Mouse (Mus musculus): ENCODE data around the gene Hepacam2. TPM values are rescaled to one million over a fixed set of nuclear protein-coding genes. Genes with fewer than 3 reads are reported as not detected.
"Not testable (repeated sequence)": the region's sequence is repeated elsewhere in the genome, so short reads cannot be mapped to it uniquely, and the experiment has no call there.

The Hepacam2 gene
- polyA plus RNA-seq (2015; fragmentation: Nextera tagmentation; extraction: Ambion mirVana), result 16.6 and 17.0 TPM in 2 replicates

DNA sequence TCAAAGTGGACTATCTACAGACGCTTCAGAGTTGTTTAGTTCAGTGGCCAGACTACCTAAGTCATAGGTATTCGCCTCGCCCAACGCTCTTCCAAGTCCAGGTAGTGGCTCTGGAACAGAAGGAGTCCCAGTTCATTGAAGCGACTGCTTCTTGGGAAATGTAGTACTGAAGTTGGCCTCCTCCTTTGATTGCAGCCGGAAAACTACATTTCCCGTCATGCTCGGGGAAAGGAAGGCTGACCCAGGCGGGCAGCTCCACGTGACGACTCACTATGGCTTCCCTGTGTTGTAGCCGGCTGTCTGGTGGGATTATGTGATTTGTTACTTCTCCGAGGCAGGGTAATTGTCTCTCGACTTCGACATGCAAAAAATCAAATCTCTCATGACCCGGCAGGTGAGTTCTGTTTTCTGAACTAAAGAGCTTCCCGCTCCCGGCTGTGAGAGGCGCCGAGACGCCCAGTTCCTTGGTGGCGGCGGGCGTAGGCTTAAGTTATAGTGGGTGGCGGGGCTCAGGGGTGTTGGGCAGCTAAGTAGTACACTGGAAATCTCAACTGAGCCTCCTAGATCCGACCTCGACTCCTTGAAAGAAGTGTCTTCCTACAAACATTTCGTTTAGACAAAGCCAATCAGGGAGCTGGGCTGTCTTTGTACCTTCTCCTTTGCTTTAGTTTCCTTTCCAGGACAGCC, at the start of gene Hepacam2, which contains the start of gene Vps50:
Gene Hepacam2 (minus strand): TSS at position 137 of the 687 bp plus-strand sequence.
Gene Vps50 (plus strand): TSS at position 221 of the 687 bp plus-strand sequence.
- peak within 1 kb of the TSS; percentile 55 for H3K9ac ChIP-seq
- H3K4me1 ChIP-seq (replicated peaks), result no peaks in the 10 kb centered on the region
- H3K9me3 ChIP-seq, result no peaks in the 10 kb centered on the region
- H3K4me3 ChIP-seq (replicated peaks), result peak within 1 kb of the TSS; percentile 67
- H3K27ac ChIP-seq, result no peak within 1 kb of the TSS
- H3K4me2 ChIP-seq (replicated peaks), result peak within 1 kb of the TSS; percentile 78
- under 1% methylated on average over 28 of the region's 28 CpGs for whole genome bisulfite sequencing
- ATAC-seq, result peak; percentile 99
- no peaks in the 10 kb centered on the region for H3K36me3 ChIP-seq
- no peaks in the 10 kb centered on the region for H3K27me3 ChIP-seq (replicated peaks)

GRCm38 (mm10) chr6:3544970-3545369, 46.9 kb upstream of the Hepacam2 start:
- Histone ChIP-seq H3K4me3 (replicated peaks) (no peak overlapping the region), H3K9ac (no peak overlapping the region), H3K27me3 (replicated peaks) (no peaks in the 10 kb centered on the region), H3K9me3 (no peaks in the 10 kb centered on the region), H3K4me1 (replicated peaks) (no peaks in the 10 kb centered on the region), H3K36me3 (no peaks in the 10 kb centered on the region), H3K4me2 (replicated peaks) (no peak overlapping the region), H3K27ac (no peak overlapping the region)
- ATAC-seq, result no peak
- whole genome bisulfite sequencing, result 74% methylated on average over 1 of the region's 1 CpGs

- Histone ChIP-seq H3K27ac (no peak overlapping the region), H3K9me3 (no peaks in the 10 kb centered on the region), H3K4me1 (replicated peaks) (no peaks in the 10 kb centered on the region), H3K4me3 (replicated peaks) (no peak overlapping the region), H3K9ac (no peak overlapping the region), H3K27me3 (replicated peaks) (no peaks in the 10 kb centered on the region), H3K4me2 (replicated peaks) (no peak overlapping the region), H3K36me3 (no peaks in the 10 kb centered on the region)
- 86% methylated on average over 4 of the region's 4 CpGs for WGBS
- ATAC-seq, result no peak
Observed at GRCm38 (mm10) chr6:3543862-3544261, 45.8 kb upstream of the Hepacam2 start.

DNA sequence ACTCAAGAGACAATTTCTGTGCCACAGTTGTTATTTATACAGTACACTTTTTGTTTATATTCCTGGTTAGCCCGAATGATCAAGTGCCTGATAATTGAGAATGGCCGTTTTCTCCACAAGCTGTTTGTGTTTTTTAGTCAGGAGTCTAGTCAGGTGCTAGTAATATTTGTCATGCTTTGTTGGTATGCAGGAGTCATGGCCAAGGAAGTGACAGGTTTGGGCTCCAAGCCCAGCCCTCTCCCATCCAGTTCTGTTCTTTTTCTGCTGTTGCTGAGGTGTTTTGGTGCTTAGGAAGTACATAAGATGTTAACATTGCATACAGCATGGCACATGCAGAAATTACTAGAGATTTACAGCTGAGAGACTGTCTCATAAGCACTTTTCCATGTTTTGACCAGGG, 41.4 kb upstream of the Hepacam2 start:
- no peaks in the 10 kb centered on the region for H3K27me3 ChIP-seq (replicated peaks)

GRCm38 (mm10) chr6:3536048-3536447, 38.0 kb upstream of the Hepacam2 start:
- Histone ChIP-seq H3K9ac (no peak overlapping the region), H3K27me3 (replicated peaks) (no peaks in the 10 kb centered on the region), H3K4me3 (replicated peaks) (no peak overlapping the region), H3K36me3 (no peaks in the 10 kb centered on the region), H3K4me1 (replicated peaks) (no peaks in the 10 kb centered on the region), H3K9me3 (no peaks in the 10 kb centered on the region), H3K4me2 (replicated peaks) (no peak overlapping the region), H3K27ac (no peak overlapping the region)
- ATAC-seq, result no peak
- 54% methylated on average over 1 of the region's 1 CpGs for WGBS

More for the DNA sequence above, 41.4 kb upstream of the Hepacam2 start:
- no peak overlapping the region for H3K9ac ChIP-seq
- no peak overlapping the region for H3K4me3 ChIP-seq (replicated peaks)
- H3K4me2 ChIP-seq (replicated peaks), result no peak overlapping the region
- H3K9me3 ChIP-seq, result no peaks in the 10 kb centered on the region
- WGBS, result 70% methylated on average over 2 of the region's 2 CpGs
- no peak overlapping the region for H3K27ac ChIP-seq
- ATAC-seq, result no peak
- no peaks in the 10 kb centered on the region for H3K36me3 ChIP-seq
- no peaks in the 10 kb centered on the region for H3K4me1 ChIP-seq (replicated peaks)

DNA sequence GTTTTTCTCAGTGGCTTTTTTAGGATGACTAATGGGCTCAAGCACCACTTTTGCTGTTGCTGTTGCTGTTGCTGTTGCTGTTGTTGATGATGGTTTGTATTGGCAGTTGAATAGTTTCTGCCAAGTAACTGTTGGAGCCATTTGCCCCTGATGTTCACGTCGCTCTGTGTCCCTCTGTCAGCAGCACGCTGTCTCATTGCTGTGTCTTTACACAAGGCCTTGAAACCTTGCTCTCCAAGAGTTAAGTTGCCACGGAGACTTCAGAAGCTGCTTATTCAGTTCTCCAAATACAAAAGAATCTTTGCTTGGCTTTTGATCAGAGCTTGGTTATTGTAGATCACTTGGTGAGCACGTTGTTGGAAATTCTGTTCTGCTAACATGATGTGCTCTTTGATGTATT, 33.3 kb upstream of the Hepacam2 start:
- H3K9ac ChIP-seq, result no peak overlapping the region
- no peak overlapping the region for H3K27ac ChIP-seq
- no peaks in the 10 kb centered on the region for H3K36me3 ChIP-seq
- no peak overlapping the region for H3K4me3 ChIP-seq (replicated peaks)
- H3K4me2 ChIP-seq (replicated peaks), result no peak overlapping the region
- no peaks in the 10 kb centered on the region for H3K4me1 ChIP-seq (replicated peaks)
- no peaks in the 10 kb centered on the region for H3K27me3 ChIP-seq (replicated peaks)
- WGBS, result 83% methylated on average over 5 of the region's 5 CpGs
- no peaks in the 10 kb centered on the region for H3K9me3 ChIP-seq
- ATAC-seq, result no peak

GRCm38 (mm10) chr6:3528198-3528597, 30.1 kb upstream of the Hepacam2 start:
- Histone ChIP-seq H3K27ac (no peak overlapping the region), H3K36me3 (no peaks in the 10 kb centered on the region), H3K9me3 (no peaks in the 10 kb centered on the region), H3K4me3 (replicated peaks) (no peak overlapping the region), H3K4me2 (replicated peaks) (no peak overlapping the region), H3K9ac (no peak overlapping the region), H3K27me3 (replicated peaks) (no peaks in the 10 kb centered on the region), H3K4me1 (replicated peaks) (no peaks in the 10 kb centered on the region)
- ATAC-seq, result no peak
- WGBS, result 89% methylated on average over 4 of the region's 4 CpGs

DNA sequence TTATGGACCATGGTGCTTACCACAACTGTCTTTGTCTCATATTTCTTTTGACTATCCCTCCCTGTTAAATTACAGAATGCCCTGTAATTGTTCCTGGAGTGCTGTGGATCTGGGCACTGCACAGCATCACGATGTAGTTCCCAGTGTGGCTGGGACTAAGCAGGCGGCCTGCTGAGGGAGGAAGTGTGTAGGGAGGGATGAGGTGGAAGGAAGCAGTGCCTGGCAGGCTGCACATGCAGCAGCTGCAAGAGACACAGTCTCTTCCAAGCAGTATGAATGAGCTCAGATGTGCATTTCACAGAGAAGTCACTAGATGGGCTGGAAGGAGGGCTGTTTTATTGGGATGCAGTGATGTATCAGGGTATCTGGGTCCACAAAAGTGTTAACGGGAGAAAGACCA, 14.5 kb upstream of the Hepacam2 start:
- no peak overlapping the region for H3K4me3 ChIP-seq (replicated peaks)
- H3K36me3 ChIP-seq, result 0 out of 2 replicates have a peak, but pooled peaks cover 3% of the 10 kb centered on the region
- H3K4me2 ChIP-seq (replicated peaks), result no peak overlapping the region
- no peak overlapping the region for H3K9ac ChIP-seq
- no peaks in the 10 kb centered on the region for H3K27me3 ChIP-seq (replicated peaks)
- no peaks in the 10 kb centered on the region for H3K4me1 ChIP-seq (replicated peaks)
- ATAC-seq, result peak; percentile 62
- no peaks in the 10 kb centered on the region for H3K9me3 ChIP-seq
- WGBS, result 45% methylated on average over 3 of the region's 3 CpGs
- H3K27ac ChIP-seq, result no peak overlapping the region

DNA sequence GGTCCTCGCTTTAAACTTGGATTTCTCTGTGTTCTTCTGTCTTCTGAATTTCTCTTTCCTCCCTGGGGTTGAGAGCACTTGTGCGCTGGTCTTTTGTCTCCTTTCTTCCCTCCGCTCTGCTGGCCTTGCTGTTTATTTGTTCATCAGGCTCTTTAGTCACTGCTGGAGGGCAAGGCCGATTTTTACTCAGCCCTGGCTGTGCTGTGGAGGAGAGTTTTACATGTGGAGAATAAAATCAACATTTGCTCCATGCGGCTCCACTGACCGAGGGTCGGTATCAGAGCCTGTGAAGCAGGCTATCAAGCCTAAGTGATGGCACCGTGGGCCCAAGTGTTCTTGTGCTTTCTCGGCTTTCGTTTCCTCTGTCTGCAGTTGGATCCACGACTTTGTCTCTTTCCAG, 13.5 kb upstream of the Hepacam2 start:
- H3K36me3 ChIP-seq, result no peaks in the 10 kb centered on the region

GRCm38 (mm10) chr6:3511116-3511515, 13.0 kb upstream of the Hepacam2 start:
- H3K27ac ChIP-seq, result no peak overlapping the region
- 77% methylated on average over 10 of the region's 10 CpGs for WGBS
- no peaks in the 10 kb centered on the region for H3K9me3 ChIP-seq

More for the DNA sequence above, 13.5 kb upstream of the Hepacam2 start:
- Histone ChIP-seq H3K27ac (no peak overlapping the region), H3K4me1 (replicated peaks) (no peaks in the 10 kb centered on the region), H3K9ac (no peak overlapping the region), H3K27me3 (replicated peaks) (no peaks in the 10 kb centered on the region), H3K9me3 (no peaks in the 10 kb centered on the region), H3K4me2 (replicated peaks) (no peak overlapping the region), H3K4me3 (replicated peaks) (no peak overlapping the region)
- 63% methylated on average over 11 of the region's 11 CpGs for WGBS
- no peak for ATAC-seq

GRCm38 (mm10) chr6:3509782-3510181, 11.7 kb upstream of the Hepacam2 start:
- 23% methylated on average over 2 of the region's 2 CpGs for WGBS
- no peak overlapping the region for H3K4me3 ChIP-seq (replicated peaks)
- ATAC-seq, result peak; percentile 74

More at GRCm38 (mm10) chr6:3511116-3511515, 13.0 kb upstream of the Hepacam2 start:
- no peaks in the 10 kb centered on the region for H3K27me3 ChIP-seq (replicated peaks)
- no peak overlapping the region for H3K4me2 ChIP-seq (replicated peaks)
- H3K4me1 ChIP-seq (replicated peaks), result no peaks in the 10 kb centered on the region
- H3K36me3 ChIP-seq, result no peaks in the 10 kb centered on the region
- no peak overlapping the region for H3K4me3 ChIP-seq (replicated peaks)
- H3K9ac ChIP-seq, result no peak overlapping the region
- no peak for ATAC-seq

GRCm38 (mm10) chr6:3508151-3508550, 10.1 kb upstream of the Hepacam2 start:
- H3K27ac ChIP-seq; H3K9me3 ChIP-seq; ATAC-seq; H3K4me3 ChIP-seq (replicated peaks); H3K36me3 ChIP-seq; H3K27me3 ChIP-seq (replicated peaks); H3K4me1 ChIP-seq (replicated peaks); H3K9ac ChIP-seq; H3K4me2 ChIP-seq (replicated peaks): not testable (repeated sequence)
- WGBS, result 89% methylated on average over 2 of the region's 2 CpGs

More at GRCm38 (mm10) chr6:3509782-3510181, 11.7 kb upstream of the Hepacam2 start:
- H3K27ac ChIP-seq, result no peak overlapping the region
- no peak overlapping the region for H3K9ac ChIP-seq
- no peaks in the 10 kb centered on the region for H3K27me3 ChIP-seq (replicated peaks)
- no peaks in the 10 kb centered on the region for H3K36me3 ChIP-seq
- no peaks in the 10 kb centered on the region for H3K4me1 ChIP-seq (replicated peaks)
- no peak overlapping the region for H3K4me2 ChIP-seq (replicated peaks)
- H3K9me3 ChIP-seq, result no peaks in the 10 kb centered on the region

- Histone ChIP-seq H3K4me1 (replicated peaks) (no peaks in the 10 kb centered on the region), H3K9me3 (no peaks in the 10 kb centered on the region), H3K27ac (no peak overlapping the region), H3K9ac (no peak overlapping the region), H3K36me3 (no peaks in the 10 kb centered on the region), H3K4me3 (replicated peaks) (no peak overlapping the region), H3K27me3 (replicated peaks) (no peaks in the 10 kb centered on the region), H3K4me2 (replicated peaks) (no peak overlapping the region)
- 60% methylated on average over 4 of the region's 4 CpGs for WGBS
- ATAC-seq, result no peak
Observed at GRCm38 (mm10) chr6:3507078-3507477, 9.0 kb upstream of the Hepacam2 start.

All from intestine, embryonic 15.5 days (tissue).